Mouse (Mus musculus) heart, postnatal 14 days (tissue): ENCODE results near the gene Gm11937. TPM values are rescaled to one million over a fixed set of nuclear protein-coding genes. Genes with fewer than 3 reads are reported as not detected.
"Not testable (repeated sequence)": the region's sequence is repeated elsewhere in the genome, so short reads cannot be mapped to it uniquely, and the experiment has no call there.

Source experiments
- DNase-seq, 2 experiments: peaks; one replicate each; pipeline ENCODE4 v3.0.0; 2021 to 2022
- intact Hi-C: fragments of 180-260 bp; cut with DNase I; formaldehyde crosslinking; loops from one replicate; pipeline ENCODE4 v1.15.1; 2025
- long read RNA-seq, 2 experiments: library from polyadenylated mRNA; stranded (forward); transcript quantifications; one replicate each; pipeline ENCODE4 v2.0.0; 2021
- total RNA-seq, 2 experiments: library from RNA; stranded (reverse); gene quantifications; 2 replicates each; pipeline ENCODE4 v1.2.3; 2021

Gene Gm11937
- total RNA-seq, result not detected
- long read RNA-seq, experiment 1, result 0 reads
- long read RNA-seq, experiment 2, result 0 reads

GRCm38 (mm10) chr11:99610089-99610488 is at the start of gene Gm11937:
TSS of gene Gm11937 (minus strand) at chr11:99610189.
- intact Hi-C loops, DNase-seq: not testable (repeated sequence)

GRCm38 (mm10) chr11:99659256-99659655 is 49.3 kb upstream of the Gm11937 start:
- DNase-seq, result no peak
- intact Hi-C loops, result no loop called here

GRCm38 (mm10) chr11:99658467-99659010 is 48.5 kb upstream of the Gm11937 start, which contains the start of gene Gm11563:
TSS of gene Gm11563 (minus strand) at chr11:99658960.
- DNase-seq, intact Hi-C loops: not testable (repeated sequence)

GRCm38 (mm10) chr11:99657051-99657450 is 47.1 kb upstream of the Gm11937 start:
- intact Hi-C loops, result no loop called here
- no peak for DNase-seq

- DNase-seq, result no peak
- intact Hi-C loops, result no loop called here
Observed at GRCm38 (mm10) chr11:99650136-99650535, 40.1 kb upstream of the Gm11937 start, which contains the start of gene Gm11555. TSS of gene Gm11555 (minus strand) at chr11:99650236.

GRCm38 (mm10) chr11:99646444-99646843 is 36.5 kb upstream of the Gm11937 start:
- intact Hi-C loops, result no loop called here
- DNase-seq, result no peak

GRCm38 (mm10) chr11:99644351-99644750 is 34.4 kb upstream of the Gm11937 start:
- no peak for DNase-seq
- intact Hi-C loops, result no loop called here

GRCm38 (mm10) chr11:99643635-99644139 is 33.7 kb upstream of the Gm11937 start, which contains the start of gene Krtap4-7:
TSS of gene Krtap4-7 (minus strand) at chr11:99644089.
- DNase-seq, intact Hi-C loops: not testable (repeated sequence)

GRCm38 (mm10) chr11:99640926-99641325 is 30.9 kb upstream of the Gm11937 start:
- no peak for DNase-seq
- intact Hi-C loops, result no loop called here

- intact Hi-C loops, result no loop called here
- no peak for DNase-seq
Observed at GRCm38 (mm10) chr11:99637086-99637485, 27.1 kb upstream of the Gm11937 start.

GRCm38 (mm10) chr11:99634653-99635134 is 24.7 kb upstream of the Gm11937 start, which contains the start of gene Krtap4-2:
TSS of gene Krtap4-2 (minus strand) at chr11:99635084.
- intact Hi-C loops, result no loop called here
- no peak for DNase-seq

- no peak for DNase-seq
- intact Hi-C loops, result no loop called here
Observed at GRCm38 (mm10) chr11:99633293-99633692, 23.3 kb upstream of the Gm11937 start.

GRCm38 (mm10) chr11:99630890-99631289 is 20.9 kb upstream of the Gm11937 start:
- intact Hi-C loops, result no loop called here
- no peak for DNase-seq

- DNase-seq, result no peak
Observed at GRCm38 (mm10) chr11:99628138-99628537, 18.1 kb upstream of the Gm11937 start, which contains the start of gene Krtap4-1. TSS of gene Krtap4-1 (minus strand) at chr11:99628238.

GRCm38 (mm10) chr11:99620335-99620734 is 10.3 kb upstream of the Gm11937 start, which contains the start of gene Gm11562:
TSS of gene Gm11562 (minus strand) at chr11:99620435.
- intact Hi-C loops, result no loop called here
- no peak for DNase-seq

More at GRCm38 (mm10) chr11:99628138-99628537, 18.1 kb upstream of the Gm11937 start, which contains the start of gene Krtap4-1:
- intact Hi-C loops, result no loop called here

- DNase-seq, result no peak
- intact Hi-C loops, result no loop called here
Observed at GRCm38 (mm10) chr11:99614796-99615363, 4.9 kb upstream of the Gm11937 start, which contains the start of gene Krtap2-4. TSS of gene Krtap2-4 (minus strand) at chr11:99614846.

- DNase-seq, result no peak
- intact Hi-C loops, result no loop called here
Observed at GRCm38 (mm10) chr11:99609126-99609525, 863 bp downstream of the Gm11937 start.

GRCm38 (mm10) chr11:99603208-99603607 is 6.8 kb downstream of the Gm11937 start, which contains the start of gene Gm11938:
TSS of gene Gm11938 (minus strand) at chr11:99603308.
- not testable (repeated sequence) for DNase-seq

GRCm38 (mm10) chr11:99597742-99598141 is 12.2 kb downstream of the Gm11937 start, which contains the start of gene Krtap9-3:
TSS of gene Krtap9-3 (minus strand) at chr11:99598105.
- DNase-seq, intact Hi-C loops: not testable (repeated sequence)

More at GRCm38 (mm10) chr11:99603208-99603607, 6.8 kb downstream of the Gm11937 start, which contains the start of gene Gm11938:
- intact Hi-C loops, result not testable (repeated sequence)

GRCm38 (mm10) chr11:99590981-99591380 is 19.0 kb downstream of the Gm11937 start, which contains the start of gene Krtap1-3:
TSS of gene Krtap1-3 (minus strand) at chr11:99591339.
- intact Hi-C loops, result no loop called here
- no peak for DNase-seq

GRCm38 (mm10) chr11:99585096-99585495 is 24.9 kb downstream of the Gm11937 start:
- DNase-seq, result no peak
- intact Hi-C loops, result no loop called here
